Mouse (Mus musculus): Measurements from ENCODE around the gene Adgrl2. TPM values are rescaled to one million over a fixed set of nuclear protein-coding genes. Genes with fewer than 3 reads are reported as not detected.

Adgrl2 gene
- polyA plus RNA-seq, 1 experiment = 49.9 TPM

DNA sequence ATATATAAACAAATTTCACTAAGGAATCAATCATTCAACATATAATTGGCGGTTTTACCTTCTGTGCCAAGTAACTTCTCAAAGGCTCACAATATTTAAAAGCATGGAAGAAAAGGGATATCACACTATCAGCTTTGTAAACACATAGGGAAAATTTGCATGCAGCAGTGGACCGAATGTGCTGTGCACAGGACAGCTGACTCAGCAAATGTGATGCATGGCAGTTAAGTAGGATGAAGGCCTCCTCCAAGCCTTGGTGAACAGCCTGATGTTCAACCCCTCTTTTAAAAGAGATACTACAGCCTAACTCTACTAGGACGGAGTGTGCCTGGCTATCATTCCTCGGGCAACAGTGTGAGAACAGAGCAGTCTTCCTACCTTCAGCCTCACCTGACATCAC lies 105.2 kb downstream of the Adgrl2 start:
- DNase-seq (ENCODE audit: low spot score) = no peak

DNA sequence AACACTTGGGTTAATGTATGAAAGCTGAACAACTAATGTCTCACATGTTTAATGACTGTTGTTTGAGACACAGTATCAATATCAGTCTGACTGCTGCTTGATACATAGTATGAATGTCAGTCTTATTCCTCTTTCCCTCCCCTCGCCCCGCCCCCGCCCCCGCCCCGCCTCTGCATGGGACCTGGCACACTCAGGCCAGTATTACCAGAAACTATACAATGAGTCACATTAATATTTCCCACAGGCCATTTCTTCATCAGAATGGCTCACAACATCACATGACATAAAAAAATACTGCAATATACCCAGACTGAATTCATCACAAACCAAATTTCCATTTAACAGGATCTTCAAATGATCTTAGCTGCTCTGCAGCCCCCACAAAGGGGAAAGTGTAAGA lies 108.9 kb downstream of the Adgrl2 start:
- no peak for DNase-seq (ENCODE audit: low spot score)

DNA sequence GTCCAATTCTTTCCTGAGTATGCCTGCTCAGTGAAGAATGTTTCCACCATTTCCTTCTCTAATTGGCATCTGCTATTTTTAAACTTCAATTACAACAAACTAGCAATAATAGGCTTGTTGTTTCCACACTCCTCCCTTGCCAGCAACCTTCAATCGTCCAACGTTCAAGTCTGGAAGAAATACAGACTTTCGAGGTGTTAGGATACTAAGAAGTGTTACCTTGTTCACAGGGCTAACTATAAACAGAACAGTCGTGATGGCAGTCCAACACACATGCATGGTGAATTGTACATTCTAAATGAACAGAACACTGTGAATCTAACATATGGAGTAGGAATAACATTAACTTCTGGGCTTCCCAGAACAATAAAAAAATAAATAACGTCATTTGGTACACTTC lies 117.8 kb downstream of the Adgrl2 start:
- DNase-seq (ENCODE audit: low spot score) = no peak

DNA sequence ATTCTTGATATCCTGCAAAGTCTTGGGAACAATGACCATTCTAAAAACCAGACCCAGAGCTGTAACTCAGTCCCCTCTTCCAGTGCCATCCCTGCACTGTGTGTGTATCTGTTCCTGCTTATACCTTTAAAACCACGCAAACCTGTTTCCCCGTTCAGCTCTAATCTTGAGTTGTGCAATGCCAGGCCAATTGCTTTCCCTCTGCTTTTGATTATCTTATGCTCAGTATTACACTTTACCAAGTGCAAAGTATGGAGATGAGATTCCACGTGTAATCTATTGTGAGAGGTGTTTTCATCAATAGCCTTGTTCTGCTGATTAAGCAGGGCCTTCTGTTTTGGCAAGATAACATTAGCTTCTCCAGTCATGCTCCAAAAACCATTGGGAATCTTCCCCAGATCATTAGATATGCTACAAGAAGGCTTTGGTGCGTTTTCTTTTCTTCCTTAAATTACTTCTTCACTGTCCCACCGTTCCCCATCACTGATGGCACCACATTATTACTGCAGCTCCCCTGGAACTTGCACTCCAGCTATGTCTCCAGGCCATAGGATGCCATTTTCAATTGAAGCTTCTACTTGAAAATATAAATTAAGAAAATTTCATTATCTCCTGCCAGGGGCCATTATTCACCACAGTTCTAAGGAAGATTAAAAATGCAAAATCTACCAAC lies 118.4 kb downstream of the Adgrl2 start:
- DNase-seq (ENCODE audit: low spot score) = no peak

DNA sequence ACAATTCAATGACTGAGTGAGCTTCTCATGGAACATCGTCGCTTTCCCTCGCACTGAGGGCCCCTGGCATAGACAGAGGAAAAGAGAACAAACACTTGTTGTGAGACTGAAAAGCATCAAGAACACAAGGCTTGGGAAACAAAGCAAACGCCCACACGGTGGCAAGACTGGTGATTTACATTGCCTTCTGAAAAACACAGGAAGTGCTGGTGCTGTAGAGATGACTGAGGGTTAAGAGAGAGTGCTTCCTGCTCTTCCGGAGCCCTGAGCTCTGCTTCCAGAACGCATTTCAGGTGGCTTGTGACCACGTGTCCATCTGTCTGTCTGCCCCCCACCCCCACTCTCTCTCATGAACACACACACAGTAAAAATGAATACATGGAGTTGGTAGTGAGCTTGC lies 122.7 kb downstream of the Adgrl2 start:
- no peak for DNase-seq (ENCODE audit: low spot score)

DNA sequence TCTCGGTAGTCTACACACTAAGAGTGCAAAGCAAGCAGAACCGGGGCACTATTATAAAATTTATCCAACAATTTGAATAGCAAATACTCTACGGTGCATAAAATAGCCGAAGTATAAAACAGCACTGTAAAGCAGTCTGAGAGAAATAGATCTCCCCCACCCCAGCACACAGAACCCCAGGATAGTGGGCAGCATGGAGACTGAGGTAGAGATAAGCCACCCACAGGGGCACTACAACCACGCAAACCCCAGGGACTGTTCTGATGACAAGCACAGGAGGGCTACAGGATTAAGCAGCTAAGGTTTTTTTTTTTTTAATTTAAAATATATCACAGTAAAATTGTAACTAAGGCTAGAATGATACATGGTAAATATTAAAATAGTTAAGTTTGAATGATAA lies 123.7 kb downstream of the Adgrl2 start:
- DNase-seq (ENCODE audit: low spot score) = no peak

DNA sequence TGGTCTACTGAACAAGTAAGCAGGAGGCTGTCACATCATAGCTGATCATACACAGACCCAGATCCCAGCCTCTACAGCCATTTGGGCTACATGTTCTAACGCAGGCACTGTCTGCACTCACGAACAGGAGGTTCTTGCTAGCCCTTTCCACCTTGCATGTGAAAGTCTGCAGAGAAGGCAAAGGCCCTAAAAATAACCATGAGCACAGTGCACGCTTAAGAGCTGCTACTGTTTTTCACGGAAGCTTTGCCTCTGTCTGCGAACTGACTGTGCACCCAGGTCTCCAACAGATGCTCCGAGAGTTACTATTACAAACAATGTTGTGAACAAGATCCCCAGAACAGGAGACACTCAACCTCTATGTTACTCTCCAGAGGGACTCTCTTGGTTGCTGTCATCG lies 124.3 kb downstream of the Adgrl2 start:
- DNase-seq (ENCODE audit: low spot score) = no peak

DNA sequence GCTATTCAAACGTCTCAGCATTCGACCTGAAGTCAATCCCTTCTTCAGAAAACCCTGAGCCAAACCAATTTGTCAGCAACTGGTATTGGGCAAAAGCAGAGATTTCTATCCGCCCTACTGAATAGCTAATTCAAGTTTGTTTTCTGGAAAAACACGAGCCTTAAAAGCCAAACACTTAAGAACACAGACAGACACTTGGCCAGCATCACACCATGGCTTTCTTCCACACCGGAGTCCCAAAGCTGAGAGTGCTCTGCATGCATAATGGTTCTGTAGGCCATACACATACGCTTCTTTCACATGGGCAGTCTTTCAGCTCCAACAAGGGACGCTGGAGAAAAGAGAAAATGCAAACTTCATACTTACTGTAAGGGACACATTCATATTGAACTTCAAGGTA lies 125.1 kb downstream of the Adgrl2 start:
- DNase-seq (ENCODE audit: low spot score) = no peak

DNA sequence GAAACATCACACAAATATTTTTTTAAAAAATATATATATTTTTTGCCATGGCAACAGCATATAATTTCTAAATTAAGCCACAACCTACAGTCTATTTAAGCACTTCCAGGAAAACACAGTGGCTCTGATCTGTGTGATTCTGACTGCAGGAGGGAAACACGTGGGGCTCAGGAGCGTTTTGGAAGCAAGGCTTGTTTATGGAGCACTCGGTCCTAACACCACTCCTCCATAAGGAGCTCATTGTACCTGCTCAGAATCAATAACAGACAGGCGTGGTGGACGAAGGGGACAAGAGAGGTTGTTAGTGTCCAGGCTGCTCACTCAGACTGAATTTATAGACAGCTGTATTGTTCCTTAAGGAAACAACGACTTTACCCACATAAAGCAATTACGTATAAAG lies 128.5 kb downstream of the Adgrl2 start:
- no peak for DNase-seq (ENCODE audit: low spot score)

DNA sequence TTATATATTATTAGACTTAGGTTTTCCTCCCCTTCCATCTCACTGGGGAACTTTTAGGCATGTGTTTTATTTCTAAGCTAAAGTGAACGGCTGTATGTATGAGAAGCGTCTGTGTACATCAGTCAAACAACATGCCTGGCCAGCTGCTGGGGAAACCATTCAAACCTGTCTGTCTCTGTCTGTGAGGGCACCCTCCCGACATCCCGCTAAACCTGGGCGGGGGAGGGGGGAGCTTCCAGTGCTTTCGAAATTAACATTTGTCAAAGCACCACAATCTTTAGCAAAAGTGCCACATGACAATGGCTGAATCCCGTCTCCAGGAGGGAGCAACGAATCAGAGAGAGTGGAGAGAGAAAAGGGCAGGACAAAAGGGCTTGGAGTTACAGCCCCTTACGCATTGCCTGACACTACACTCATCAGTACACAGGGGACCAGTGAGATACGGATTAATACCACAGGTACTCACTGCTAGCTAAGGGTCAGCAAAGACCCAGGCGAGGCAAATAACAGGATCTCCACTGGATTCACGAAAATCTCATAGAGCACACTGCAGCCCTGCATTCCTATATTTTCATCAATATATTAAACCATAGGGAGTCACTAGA lies 135.9 kb downstream of the Adgrl2 start:
- DNase-seq (ENCODE audit: low spot score) = no peak

DNA sequence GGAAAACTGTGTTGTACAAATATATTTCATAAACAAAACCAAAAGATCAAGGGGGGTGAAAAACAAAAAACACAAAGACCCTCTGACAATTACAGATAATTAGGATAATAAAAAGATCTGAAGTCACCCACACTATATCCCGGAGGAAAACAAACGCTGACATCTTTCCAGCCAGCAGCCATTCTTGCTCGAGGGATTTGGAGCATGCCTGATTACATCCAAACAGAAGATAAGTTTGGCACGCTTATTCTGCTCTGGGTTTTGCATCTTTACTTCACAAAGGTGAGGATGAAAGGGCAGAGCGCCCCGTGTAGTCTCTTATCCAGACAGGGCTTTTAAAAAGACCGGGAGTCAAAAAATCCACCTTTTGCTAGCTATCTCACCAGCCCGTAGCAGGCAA lies 137.0 kb downstream of the Adgrl2 start:
- no peak for DNase-seq (ENCODE audit: low spot score)

DNA sequence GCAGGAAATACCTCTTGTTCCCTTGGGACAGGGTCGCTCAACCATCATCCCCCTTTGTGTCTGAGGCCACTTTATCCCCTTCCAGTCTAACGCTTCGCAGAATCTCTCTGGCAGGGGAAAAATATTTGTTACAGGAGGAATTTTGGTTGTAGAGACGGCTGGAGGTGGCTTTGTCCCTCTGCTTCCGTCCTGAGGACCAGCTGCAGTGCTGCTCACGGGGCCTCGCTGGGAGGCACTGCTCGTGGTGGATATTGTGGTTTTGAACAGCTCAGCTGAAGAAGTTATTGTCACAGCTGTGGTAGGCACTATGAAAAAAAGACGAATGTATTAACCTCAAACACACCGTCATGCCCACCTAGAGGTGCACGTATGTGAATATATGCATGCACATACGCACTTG lies 137.8 kb downstream of the Adgrl2 start:
- no peak for DNase-seq (ENCODE audit: low spot score)

DNA sequence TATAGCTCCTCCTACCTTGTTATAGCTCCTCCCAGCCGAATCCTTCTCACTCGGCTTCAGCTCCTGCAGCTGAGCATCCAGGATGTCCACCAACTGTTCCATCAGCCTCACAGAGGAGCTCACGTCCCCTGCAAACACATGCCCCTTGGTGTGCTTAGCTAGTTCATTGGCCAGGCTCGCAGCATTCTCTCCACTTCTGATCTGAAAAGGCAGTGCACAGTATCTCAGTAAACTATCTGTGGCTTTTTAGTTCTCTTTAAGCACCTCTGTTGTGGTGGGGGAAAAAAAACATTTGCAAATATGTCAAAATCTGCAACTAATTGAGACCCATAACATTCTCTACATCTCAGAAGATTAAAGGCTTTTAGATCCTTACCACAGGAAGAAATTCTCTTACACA lies 139.5 kb downstream of the Adgrl2 start:
- DNase-seq (ENCODE audit: low spot score) = no peak

DNA sequence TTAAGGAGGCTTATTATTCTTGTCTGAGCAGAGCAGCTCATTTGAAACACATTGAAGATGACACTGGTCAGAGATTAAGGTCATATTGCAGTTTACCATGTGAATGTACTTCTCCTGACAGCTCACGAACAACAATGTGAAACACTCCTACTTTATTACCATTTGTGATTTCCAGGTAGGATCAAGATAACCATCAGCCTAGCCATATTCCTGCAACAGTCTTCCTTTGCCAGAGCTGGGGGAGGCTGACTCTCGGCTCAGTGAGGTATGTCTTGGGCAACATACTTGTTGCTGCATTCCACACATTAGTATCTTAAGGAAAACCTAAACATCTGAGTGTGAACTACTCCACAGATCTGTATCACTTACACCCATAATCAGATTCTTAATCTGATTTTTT lies 142.0 kb downstream of the Adgrl2 start:
- DNase-seq (ENCODE audit: low spot score) = no peak

DNA sequence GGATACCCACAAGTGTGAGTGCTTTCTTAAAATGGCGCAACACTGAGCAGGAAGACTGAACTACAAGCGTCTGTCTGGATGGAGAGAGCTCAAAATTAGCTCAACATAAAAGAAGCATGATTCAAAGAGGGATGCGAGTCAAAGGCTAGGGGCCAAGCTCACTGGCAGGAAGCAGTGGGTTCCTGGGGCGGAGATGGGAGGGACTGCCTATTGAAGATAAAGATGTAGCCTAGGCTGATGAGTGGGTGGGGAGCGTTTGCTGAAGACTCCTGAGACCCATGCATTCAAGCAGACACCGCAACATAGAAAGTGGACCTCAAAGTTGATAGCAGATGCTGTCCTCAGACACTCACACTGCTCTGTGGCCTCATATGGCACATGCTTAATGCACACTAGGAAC lies 146.2 kb downstream of the Adgrl2 start:
- DNase-seq (ENCODE audit: low spot score) = no peak

DNA sequence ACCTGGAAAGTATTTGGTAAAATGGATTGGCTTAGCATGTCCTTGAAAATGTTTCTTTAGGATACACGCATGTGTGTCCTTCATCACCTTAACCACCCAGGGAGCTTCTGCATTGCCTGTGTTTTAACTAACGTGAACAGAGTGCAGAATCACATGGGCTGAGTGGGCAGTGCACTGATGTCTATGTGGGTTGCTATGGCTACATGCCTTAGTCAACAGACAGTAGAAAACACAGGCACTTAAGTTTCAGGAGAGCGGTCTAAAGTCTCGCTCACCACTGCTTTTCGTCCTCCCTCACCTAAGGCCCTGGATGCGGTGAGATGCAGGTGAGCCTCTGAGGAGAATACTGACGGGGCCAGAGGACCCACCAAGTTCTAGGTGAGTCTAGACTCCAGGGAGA lies 147.8 kb downstream of the Adgrl2 start:
- no peak for DNase-seq (ENCODE audit: low spot score)

DNA sequence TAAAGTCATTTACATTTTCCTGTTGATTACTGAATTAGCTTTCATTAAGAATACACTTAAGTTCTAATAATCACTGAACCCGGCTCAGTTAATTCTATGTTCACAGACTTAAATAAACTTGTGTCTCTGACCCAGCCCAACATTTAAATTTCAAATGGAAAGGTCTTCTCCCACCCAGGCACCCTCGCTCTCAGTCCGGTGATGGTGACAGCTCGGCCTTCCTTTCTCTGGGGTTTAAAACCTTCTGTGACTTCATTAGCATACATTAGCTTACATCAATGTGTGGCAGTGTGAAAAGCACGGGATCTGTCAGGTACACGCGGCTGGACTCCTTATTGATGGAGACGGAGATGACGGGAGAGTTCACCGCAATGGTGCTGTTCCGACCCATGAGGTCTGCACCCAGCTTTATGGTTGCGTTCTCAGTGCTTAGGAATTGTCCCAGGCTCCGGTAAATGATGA lies 151.5 kb downstream of the Adgrl2 start:
- no peak for DNase-seq (ENCODE audit: low spot score)

DNA sequence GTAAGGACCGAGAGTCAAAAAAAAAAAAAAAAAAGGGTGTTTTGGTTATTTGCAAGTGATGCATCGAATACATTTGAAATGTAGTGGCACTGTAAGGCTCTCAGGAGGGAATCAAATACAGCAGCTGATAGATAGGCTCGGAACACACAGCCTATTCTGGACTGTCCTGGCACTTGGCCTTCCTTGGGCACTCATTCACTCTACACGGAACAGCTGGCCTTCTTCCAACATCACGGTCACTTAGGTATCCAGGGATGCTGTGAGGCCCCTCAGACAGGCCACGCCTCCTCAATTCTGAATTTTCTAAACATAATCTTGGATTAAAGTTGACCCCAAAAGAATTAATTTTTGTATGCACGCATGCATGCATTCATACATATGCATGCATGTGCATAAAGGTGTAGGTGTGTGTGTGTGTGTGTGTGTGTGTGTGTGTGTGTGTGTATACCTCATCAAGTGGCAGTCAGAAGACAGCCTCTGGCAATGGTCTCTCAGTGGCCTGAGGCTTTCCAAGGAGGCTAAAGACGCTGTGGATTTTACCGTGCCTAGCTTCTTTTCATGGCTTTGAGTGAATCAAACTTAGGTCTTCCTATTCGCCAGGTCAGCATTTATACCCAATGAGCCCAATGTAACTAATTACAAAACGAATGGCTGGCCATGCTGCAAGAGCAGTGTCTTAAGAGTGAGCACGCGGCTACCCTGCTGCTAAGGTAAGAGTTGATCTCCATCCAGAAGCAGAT lies 152.1 kb downstream of the Adgrl2 start:
- no peak for DNase-seq (ENCODE audit: low spot score)

DNA sequence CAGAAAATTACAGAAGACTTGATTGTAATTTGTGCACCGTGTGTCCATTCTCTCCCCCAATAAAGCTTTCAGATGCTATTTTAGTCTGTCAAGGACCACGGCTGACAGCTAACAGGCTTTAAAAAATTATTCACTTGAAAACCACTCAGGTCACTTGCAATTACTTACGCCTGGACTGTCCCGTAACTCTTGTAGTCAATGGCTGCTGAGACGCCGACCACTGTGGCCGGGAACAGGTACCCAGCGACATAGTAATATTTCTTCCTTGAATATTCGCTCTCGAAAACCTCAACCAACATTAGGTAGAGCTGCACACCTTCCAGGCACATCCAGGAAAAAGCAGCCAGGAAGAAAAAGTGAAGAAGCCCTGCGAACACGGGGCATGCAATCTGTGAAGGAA lies 155.2 kb downstream of the Adgrl2 start:
- DNase-seq (ENCODE audit: low spot score) = no peak

DNA sequence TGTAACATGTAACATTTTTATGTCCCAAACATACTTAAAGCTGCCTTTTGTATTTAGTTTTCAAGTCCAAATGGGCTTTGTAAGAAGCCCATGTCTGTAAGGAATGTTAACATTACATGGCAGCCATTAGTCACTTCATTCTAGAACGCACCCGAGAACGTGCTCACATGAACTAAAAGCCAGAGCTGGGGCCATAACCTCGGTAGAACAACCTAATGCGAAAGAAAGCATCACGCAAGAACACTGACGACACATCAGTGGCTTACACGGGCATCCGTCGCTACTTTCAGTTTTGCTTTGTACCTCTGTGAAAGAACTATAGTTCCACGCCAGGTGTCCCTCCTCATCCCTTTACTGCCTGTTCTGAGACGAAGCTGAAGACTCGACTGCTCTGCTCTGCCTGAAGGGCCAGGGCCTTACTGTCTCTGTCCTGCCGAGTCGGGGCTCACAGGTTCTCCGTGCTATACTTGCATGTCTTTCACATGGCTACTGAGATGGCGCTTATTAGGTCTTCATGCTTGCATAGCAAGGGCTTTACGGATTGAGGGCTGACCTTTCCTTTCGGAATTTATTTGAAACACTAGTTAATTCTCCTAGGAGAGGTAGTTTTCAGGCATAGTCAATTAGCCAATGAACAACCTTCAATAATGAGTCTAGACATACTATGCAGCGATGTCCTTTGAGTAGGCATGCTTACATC lies 157.1 kb downstream of the Adgrl2 start:
- DNase-seq (ENCODE audit: low spot score) = no peak

DNA sequence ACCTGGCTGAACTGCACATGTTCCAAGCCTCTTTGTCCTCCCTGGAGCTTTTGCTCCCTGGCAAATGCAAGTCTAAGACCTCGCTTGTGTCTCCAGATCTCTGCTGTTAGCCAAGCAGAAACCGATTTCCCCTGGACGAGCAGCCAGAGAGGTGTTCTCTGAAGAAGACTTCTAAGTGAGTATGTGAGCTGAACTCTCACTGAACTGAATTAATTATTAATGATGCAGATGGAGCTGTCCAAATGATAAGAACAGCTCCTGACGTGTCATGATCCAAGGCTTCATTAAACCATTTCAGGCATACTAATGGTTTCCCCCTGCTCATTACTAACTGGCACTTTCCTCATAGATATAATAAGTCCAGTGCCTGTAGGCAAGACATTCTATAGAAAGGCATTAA lies 158.4 kb downstream of the Adgrl2 start:
- no peak for DNase-seq (ENCODE audit: low spot score)

DNA sequence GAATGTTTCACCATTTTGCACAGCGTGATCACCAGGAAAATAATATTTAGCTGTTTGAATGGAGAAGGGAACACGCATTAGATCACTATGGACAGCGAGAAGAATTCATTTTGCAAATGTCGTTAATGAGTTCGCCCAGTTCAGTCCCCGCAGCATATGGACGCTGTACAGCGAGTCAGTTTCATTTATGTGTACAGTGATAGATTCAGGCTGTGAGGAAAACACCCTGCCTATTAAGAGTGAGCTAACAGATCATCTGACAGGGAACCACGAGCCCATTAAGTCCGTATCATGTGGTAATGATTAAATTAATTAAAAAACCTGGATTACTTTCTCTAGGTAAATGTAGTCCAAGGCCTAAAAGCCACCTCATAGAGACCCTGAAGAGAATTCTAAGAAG lies 161.8 kb downstream of the Adgrl2 start:
- no peak for DNase-seq (ENCODE audit: low spot score)

DNA sequence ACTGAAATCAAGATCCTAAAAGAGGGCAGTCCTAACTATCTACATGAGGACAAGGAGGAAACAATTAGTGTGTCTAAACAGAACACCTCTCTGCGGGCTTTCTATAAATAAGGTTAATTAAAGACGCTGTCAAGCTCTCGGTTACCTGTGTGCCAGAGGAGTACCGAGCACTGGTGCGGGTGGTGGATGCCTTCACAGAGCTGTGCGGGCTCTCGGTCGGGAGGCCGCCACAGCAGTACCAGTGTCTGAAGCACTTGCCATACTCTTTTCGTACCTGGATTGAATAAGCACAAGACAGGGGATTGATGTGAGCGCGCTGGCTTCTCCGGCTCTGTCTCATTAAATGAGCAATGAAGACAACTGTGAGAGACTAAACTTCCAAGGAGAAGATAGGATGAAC lies 166.8 kb downstream of the Adgrl2 start:
- no peak for DNase-seq (ENCODE audit: low spot score)
